Mouse (Mus musculus) heart, postnatal 0 days (tissue): ENCODE data around the gene Ear14. TPM values are rescaled to one million over a fixed set of nuclear protein-coding genes. Genes with fewer than 3 reads are reported as not detected.
"Not testable (repeated sequence)": the region's sequence is repeated elsewhere in the genome, so short reads cannot be mapped to it uniquely, and the experiment has no call there.

Experiments
- ATAC-seq: fragments of 200-750 bp; cut with Nextera tagmentation; 2 replicates; pipeline ENCODE4 v1.8.0; 2017; ENCODE audit warnings: low read depth, moderate number of reproducible peaks, moderate library complexity; ENCODE audit not compliant: insufficient read depth
- DNase-seq: peaks from one replicate; pipeline ENCODE4 v3.0.0-alpha.2; 2016; ENCODE audit warnings: low spot score
- H3K27ac ChIP-seq: fragments of 300-500 bp; sonication (generic); 2 replicates; pipeline ENCODE4 v1.5.1; 2014; ENCODE audit warnings: low read depth, mild to moderate bottlenecking
- H3K27me3 ChIP-seq: fragments of 300-500 bp; sonication (generic); 2 replicates; pipeline ENCODE4 v1.6.1; 2014; ENCODE audit warnings: low read length, mixed read lengths; ENCODE audit not compliant: control insufficient read depth, insufficient read depth
- H3K36me3 ChIP-seq: fragments of 300-500 bp; sonication (generic); replicated peaks from 2 replicates; pipeline ENCODE4 v1.6.1; 2014; ENCODE audit warnings: low read length, mixed read lengths; ENCODE audit not compliant: control insufficient read depth, insufficient read depth
- H3K4me1 ChIP-seq: fragments of 300-500 bp; sonication (generic); 2 replicates; pipeline ENCODE4 v1.6.1; 2014; ENCODE audit warnings: antibody characterized with exemption; ENCODE audit not compliant: control insufficient read depth, insufficient read depth
- H3K4me2 ChIP-seq: fragments of 300-500 bp; sonication (generic); 2 replicates; pipeline ENCODE4 v1.6.1; 2014; ENCODE audit warnings: low read depth, mild to moderate bottlenecking, low read length, moderate library complexity
- H3K4me3 ChIP-seq: fragments of 300-500 bp; sonication (generic); 2 replicates; pipeline ENCODE4 v1.5.1; 2014; ENCODE audit warnings: low read depth, low read length
- H3K9ac ChIP-seq: fragments of 300-500 bp; sonication (generic); replicated peaks from 2 replicates; pipeline ENCODE4 v1.6.1; 2014; ENCODE audit warnings: low read depth, low read length, mixed read lengths
- H3K9me3 ChIP-seq: fragments of 300-500 bp; sonication (generic); replicated peaks from 2 replicates; pipeline ENCODE4 v1.6.1; 2016; ENCODE audit warnings: low read length; ENCODE audit not compliant: control insufficient read depth
- CTCF ChIP-seq: IDR thresholded peaks from 2 replicates; pipeline ENCODE4 v1.5.1; 2016; ENCODE audit warnings: antibody characterized with exemption, control low read depth, low read depth
- EP300 ChIP-seq: IDR thresholded peaks from 2 replicates; pipeline ENCODE4 v1.6.1; 2016; ENCODE audit warnings: antibody characterized with exemption, low read depth
- WGBS: fragments of 180-500 bp; shearing (Covaris S2); extraction: QIAGEN DNeasy Blood & Tissue Kit; methylation state at CpG from one replicate; pipeline ENCODE4 v1.1.7; 2014; 5-methylcytosine and 5-hydroxymethylcytosine counted together
- polyA plus RNA-seq: library from polyadenylated mRNA; unstranded; fragments of >200 nt; fragmentation: Nextera tagmentation; extraction: Ambion mirVana; gene quantifications from 2 replicates; pipeline ENCODE4 v1.2.1, GENCODE M21; 2015
- total RNA-seq: library from RNA; depleted of rRNA; stranded (reverse); fragments of >200 nt; gene quantifications from 2 replicates; pipeline ENCODE4 v1.2.3, GENCODE M21; 2014; ENCODE audit warnings: low replicate concordance; rRNA removed

Gene Ear14
- total and polyA plus RNA-seq, 2 experiments from 2014 or later, result not detected

- Histone ChIP-seq H3K9ac (no peak overlapping the region), H3K4me3 (no peak overlapping the region), H3K4me1 (no peaks in the 10 kb centered on the region), H3K27me3 (no peaks in the 10 kb centered on the region), H3K4me2 (no peak overlapping the region), H3K27ac (no peak overlapping the region), H3K9me3 (no peaks in the 10 kb centered on the region), H3K36me3 (no peaks in the 10 kb centered on the region)
- ATAC-seq, result no peak
- peak; percentile 59 for DNase-seq
- TF ChIP-seq EP300, result no peak
- peak; percentile 84 for TF ChIP-seq CTCF
Measured at GRCm38 (mm10) chr14:51240899-51241298, 37.7 kb downstream of the Ear14 start.

- Histone ChIP-seq H3K27me3 (no peaks in the 10 kb centered on the region), H3K9me3 (no peaks in the 10 kb centered on the region), H3K4me2 (no peak overlapping the region), H3K36me3 (no peaks in the 10 kb centered on the region), H3K4me1 (no peaks in the 10 kb centered on the region), H3K4me3 (no peak overlapping the region), H3K9ac (no peak overlapping the region), H3K27ac (no peak overlapping the region)
- DNase-seq (no peak), ATAC-seq (no peak)
- WGBS, result 79% methylated on average over 1 of the region's 1 CpGs
- TF ChIP-seq EP300 (no peak), CTCF (no peak)
Measured at GRCm38 (mm10) chr14:51247736-51248135, 44.5 kb downstream of the Ear14 start.

- WGBS, result 60% methylated on average over 3 of the region's 3 CpGs
- H3K27ac ChIP-seq, result no peak overlapping the region
- no peaks in the 10 kb centered on the region for H3K9me3 ChIP-seq
- ATAC-seq, result no peak
- no peaks in the 10 kb centered on the region for H3K27me3 ChIP-seq
- no peak overlapping the region for H3K9ac ChIP-seq
- no peak overlapping the region for H3K4me2 ChIP-seq
- TF ChIP-seq CTCF, result no peak
- no peak for TF ChIP-seq EP300
- H3K4me1 ChIP-seq, result no peaks in the 10 kb centered on the region
- no peaks in the 10 kb centered on the region for H3K36me3 ChIP-seq
- no peak for DNase-seq
- H3K4me3 ChIP-seq, result no peak overlapping the region
Measured at GRCm38 (mm10) chr14:51250348-51250747, 47.2 kb downstream of the Ear14 start.

- not testable (repeated sequence) for H3K9ac ChIP-seq, H3K36me3 ChIP-seq, H3K4me3 ChIP-seq, H3K9me3 ChIP-seq, H3K4me1 ChIP-seq, H3K27me3 ChIP-seq, ATAC-seq, H3K27ac ChIP-seq, DNase-seq, H3K4me2 ChIP-seq
Measured at GRCm38 (mm10) chr14:51252206-51252605, 49.0 kb downstream of the Ear14 start.

GRCm38 (mm10) chr14:51253569-51253968, 50.4 kb downstream of the Ear14 start:
- Histone ChIP-seq H3K27ac (no peak overlapping the region), H3K4me1 (no peaks in the 10 kb centered on the region), H3K4me3 (no peak overlapping the region), H3K9me3 (no peaks in the 10 kb centered on the region), H3K4me2 (no peak overlapping the region), H3K36me3 (no peaks in the 10 kb centered on the region), H3K9ac (no peak overlapping the region), H3K27me3 (no peaks in the 10 kb centered on the region)
- TF ChIP-seq CTCF (no peak), EP300 (no peak)
- DNase-seq, result no peak
- WGBS, result 72% methylated on average over 1 of the region's 1 CpGs
- no peak for ATAC-seq

Other genes with a start within 250 kb of the Ear14 start
- 0.46 TPM in 1 of 2 replicates, not detected in the other for gene Pnp2, start 247.4 kb upstream of the Ear14 start, total RNA-seq
- 0.27 TPM in 2 replicates for gene Pnp2, start 247.4 kb upstream of the Ear14 start, polyA plus RNA-seq
- gene Rnase10, start 195.6 kb upstream of the Ear14 start, total RNA-seq, result not detected in 2 replicates
- gene Rnase10, start 195.6 kb upstream of the Ear14 start, polyA plus RNA-seq, result 0.32 and 0.38 TPM in 2 replicates
- not detected in 2 replicates for gene Rnase9, start 161.5 kb upstream of the Ear14 start, total RNA-seq
- gene Rnase9, start 161.5 kb upstream of the Ear14 start, polyA plus RNA-seq, result not detected in 2 replicates
- not detected in 2 replicates for gene Rnase11, start 153.2 kb upstream of the Ear14 start, total RNA-seq
- gene Rnase11, start 153.2 kb upstream of the Ear14 start, polyA plus RNA-seq, result not detected in 2 replicates
- gene Rnase12, start 145.7 kb upstream of the Ear14 start, total RNA-seq, result not detected in 2 replicates
- 0.40 TPM in 1 of 2 replicates, not detected in the other for gene Rnase12, start 145.7 kb upstream of the Ear14 start, polyA plus RNA-seq
- not detected in 2 replicates for gene Olfr750, start 129.0 kb upstream of the Ear14 start, total RNA-seq
- gene Olfr750, start 129.0 kb upstream of the Ear14 start, polyA plus RNA-seq, result not detected in 2 replicates
- 53.3 and 58.1 TPM in 2 replicates for gene Rnase4, start 112.3 kb upstream of the Ear14 start, total RNA-seq
- gene Rnase4, start 112.3 kb upstream of the Ear14 start, polyA plus RNA-seq, result 29.1 and 32.5 TPM in 2 replicates
- 9.3 TPM in 1 of 2 replicates, not detected in the other for gene Ang, start 112.2 kb upstream of the Ear14 start, total RNA-seq
- gene Ang, start 112.2 kb upstream of the Ear14 start, polyA plus RNA-seq, result 2.6 and 2.9 TPM in 2 replicates
- not detected in 2 replicates for gene Eddm3b, start 89.0 kb upstream of the Ear14 start, total RNA-seq
- not detected in 2 replicates for gene Eddm3b, start 89.0 kb upstream of the Ear14 start, polyA plus RNA-seq
- gene Rnase6, start 79.5 kb upstream of the Ear14 start, total RNA-seq, result not detected in 2 replicates
- gene Rnase6, start 79.5 kb upstream of the Ear14 start, polyA plus RNA-seq, result 0.63 and 0.81 TPM in 2 replicates
- not detected in 2 replicates for gene Rnase1, start 56.6 kb upstream of the Ear14 start, total RNA-seq
- 0.23 and 0.67 TPM in 2 replicates for gene Rnase1, start 56.6 kb upstream of the Ear14 start, polyA plus RNA-seq
- not detected in 2 replicates for gene Rnase2b, start 41.1 kb upstream of the Ear14 start, total RNA-seq
- not detected in 2 replicates for gene Rnase2b, start 41.1 kb upstream of the Ear14 start, polyA plus RNA-seq
- gene Ang2, start 4.2 kb upstream of the Ear14 start, total RNA-seq, result not detected in 2 replicates
- gene Ang2, start 4.2 kb upstream of the Ear14 start, polyA plus RNA-seq, result not detected in 2 replicates
- gene Rnase2a, start 52.7 kb downstream of the Ear14 start, total RNA-seq, result not detected in 2 replicates
- gene Rnase2a, start 52.7 kb downstream of the Ear14 start, polyA plus RNA-seq, result not detected in 2 replicates
- not detected in 2 replicates for gene Gm7247, start 158.4 kb downstream of the Ear14 start, total RNA-seq
- gene Gm7247, start 158.4 kb downstream of the Ear14 start, polyA plus RNA-seq, result not detected in 2 replicates
- not detected in 2 replicates for gene Vmn2r88, start 207.4 kb downstream of the Ear14 start, total RNA-seq
- not detected in 2 replicates for gene Vmn2r88, start 207.4 kb downstream of the Ear14 start, polyA plus RNA-seq
- gene Vmn2r89, start 248.5 kb downstream of the Ear14 start, total RNA-seq, result not detected in 2 replicates
- gene Vmn2r89, start 248.5 kb downstream of the Ear14 start, polyA plus RNA-seq, result not detected in 2 replicates